In genomic region chr2:102127791-102128387, GRCm38 (mm10) we compare ENCODE assay signal across 11 mouse cellular contexts. TPM values are rescaled to one million over a fixed set of nuclear protein-coding genes. Genes with fewer than 3 reads are reported as not detected.
A peak's percentile ranks its signal among the peaks of the same experiment; 100 is the strongest.
DNase-seq lines count a peak whose midpoint lies in the region; ATAC-seq lines count a peak whose summit lies in the region.
"Had no signal": no experiment of that assay in that cellular context is flagged by ENCODE, and none has a peak within 500 bp of the region (broad histone marks: within the 10 kb centered on the region; RNA-seq: fewer than 3 reads in every experiment).

No protein-coding gene starts in this region.

- no peaks in the 10 kb centered on the region for H3K9me3 ChIP-seq in midbrain, embryonic 10.5 days (replicated peaks)
- no peaks in the 10 kb centered on the region for H3K9me3 ChIP-seq in midbrain, embryonic 15.5 days
- H3K9me3 ChIP-seq in embryonic facial prominence, embryonic 15.5 days (replicated peaks): no peaks in the 10 kb centered on the region
- H3K9me3 ChIP-seq in hindbrain, embryonic 12.5 days (replicated peaks): no peaks in the 10 kb centered on the region
- no peaks in the 10 kb centered on the region for H3K9me3 ChIP-seq in stomach, embryonic 16.5 days (replicated peaks; ENCODE audit: control insufficient read depth, low read length)

- no peak overlapping the region for H3K9ac ChIP-seq in midbrain, embryonic 15.5 days
- H3K9ac ChIP-seq in embryonic facial prominence, embryonic 15.5 days: no peak overlapping the region
- no peak overlapping the region for H3K9ac ChIP-seq in hindbrain, embryonic 12.5 days
- no peak overlapping the region for H3K9ac ChIP-seq in stomach, embryonic 16.5 days (ENCODE audit: low read length)

- no peaks in the 10 kb centered on the region for H3K27me3 ChIP-seq in midbrain, embryonic 10.5 days (ENCODE audit: low read depth, poor library complexity, severe bottlenecking)
- H3K27me3 ChIP-seq in midbrain, embryonic 15.5 days (replicated peaks): no peaks in the 10 kb centered on the region
- no peaks in the 10 kb centered on the region for H3K27me3 ChIP-seq in embryonic facial prominence, embryonic 15.5 days
- H3K27me3 ChIP-seq in hindbrain, embryonic 12.5 days: no peaks in the 10 kb centered on the region
- H3K27me3 ChIP-seq in stomach, embryonic 16.5 days (ENCODE audit: control insufficient read depth, insufficient read depth, low read length): no peaks in the 10 kb centered on the region

- no peak for ATAC-seq in midbrain, embryonic 15.5 days (replicated peaks)
- no peak for ATAC-seq in embryonic facial prominence, embryonic 15.5 days (ENCODE audit: insufficient number of reproducible peaks, low FRiP score, low TSS enrichment, low read depth)
- ATAC-seq in hindbrain, embryonic 12.5 days (ENCODE audit: low FRiP score): no peak
- peak; percentile 35 for ATAC-seq in stomach, embryonic 16.5 days (ENCODE audit: insufficient read depth, low FRiP score)

- H3K4me2 ChIP-seq in midbrain, embryonic 15.5 days: no peak overlapping the region
- no peak overlapping the region for H3K4me2 ChIP-seq in embryonic facial prominence, embryonic 15.5 days (replicated peaks)
- no peak overlapping the region for H3K4me2 ChIP-seq in hindbrain, embryonic 12.5 days (replicated peaks)
- H3K4me2 ChIP-seq in stomach, embryonic 16.5 days (ENCODE audit: low read depth, low read length): no peak overlapping the region

- no peak overlapping the region for H3K4me3 ChIP-seq in midbrain, embryonic 10.5 days
- no peak overlapping the region for H3K4me3 ChIP-seq in midbrain, embryonic 15.5 days
- H3K4me3 ChIP-seq in embryonic facial prominence, embryonic 15.5 days (replicated peaks): no peak overlapping the region
- no peak overlapping the region for H3K4me3 ChIP-seq in hindbrain, embryonic 12.5 days
- H3K4me3 ChIP-seq in stomach, embryonic 16.5 days (replicated peaks; ENCODE audit: low read length): no peak overlapping the region

- H3K4me1 ChIP-seq in midbrain, embryonic 10.5 days: peaks cover 72% of the 10 kb centered on the region
- H3K4me1 ChIP-seq in midbrain, embryonic 15.5 days: peaks cover 15% of the 10 kb centered on the region; the same call in 1 of the 2 replicates
- H3K4me1 ChIP-seq in embryonic facial prominence, embryonic 15.5 days: peaks cover 80% of the 10 kb centered on the region
- peaks cover 39% of the 10 kb centered on the region for H3K4me1 ChIP-seq in hindbrain, embryonic 12.5 days
- peaks cover 50% of the 10 kb centered on the region for H3K4me1 ChIP-seq in stomach, embryonic 16.5 days (ENCODE audit: control insufficient read depth, insufficient read depth, low read length)

- 87% methylated on average over 8 of the region's 8 CpGs for WGBS in midbrain, embryonic 10.5 days
- 66% methylated on average over 8 of the region's 8 CpGs for WGBS in midbrain, embryonic 15.5 days
- 68% methylated on average over 8 of the region's 8 CpGs for WGBS in embryonic facial prominence, embryonic 15.5 days
- WGBS in hindbrain, embryonic 12.5 days: 75% methylated on average over 8 of the region's 8 CpGs
- 63% methylated on average over 8 of the region's 8 CpGs for WGBS in stomach, embryonic 16.5 days

- no peaks in the 10 kb centered on the region for H3K36me3 ChIP-seq in midbrain, embryonic 10.5 days
- no peaks in the 10 kb centered on the region for H3K36me3 ChIP-seq in midbrain, embryonic 15.5 days (replicated peaks)
- no peaks in the 10 kb centered on the region for H3K36me3 ChIP-seq in embryonic facial prominence, embryonic 15.5 days
- no peaks in the 10 kb centered on the region for H3K36me3 ChIP-seq in hindbrain, embryonic 12.5 days
- no peaks in the 10 kb centered on the region for H3K36me3 ChIP-seq in stomach, embryonic 16.5 days (ENCODE audit: control insufficient read depth, insufficient read depth, low read length)

- DNase-seq in midbrain, embryonic 10.5 days (ENCODE audit: low spot score): no peak
- no peak for DNase-seq in yolk sac, embryonic 10.5 days (ENCODE audit: low spot score)
- no peak for DNase-seq in kidney, postnatal 4 days
- DNase-seq in thymus, postnatal 14 days: no peak
- DNase-seq: cerebellum, adult 2 months; kidney, adult 18-20 months; spleen, adult 18-20 months had no signal

- H3K27ac ChIP-seq in midbrain, embryonic 10.5 days (replicated peaks): 0 out of 2 replicates have a peak overlapping the region, but pooled peaks have one; percentile 46
- H3K27ac ChIP-seq in midbrain, embryonic 15.5 days: no peak overlapping the region
- H3K27ac ChIP-seq in embryonic facial prominence, embryonic 15.5 days (replicated peaks): peak overlapping the region; percentile 71
- peak overlapping the region; percentile 40; the same call in 1 of the 2 replicates for H3K27ac ChIP-seq in hindbrain, embryonic 12.5 days
- H3K27ac ChIP-seq in stomach, embryonic 16.5 days (ENCODE audit: low read length): peak overlapping the region; percentile 80

RNA-seq across cellular contexts. Expression of gene Ldlrad3, which starts 58.3 kb away (rescaled TPM):
- 55.8 and 64.8 TPM in 2 replicates for polyA plus RNA-seq in midbrain, embryonic 10.5 days (2016; fragmentation: Nextera tagmentation; extraction: Ambion mirVana)
- polyA plus RNA-seq in midbrain, embryonic 15.5 days (2015; fragmentation: Nextera tagmentation; extraction: Ambion mirVana): 29.6 and 31.2 TPM in 2 replicates
- polyA plus RNA-seq in embryonic facial prominence, embryonic 15.5 days (2015; fragmentation: Nextera tagmentation; extraction: Ambion mirVana): 52.3 and 59.9 TPM in 2 replicates
- 54.9 and 58.4 TPM in 2 replicates for polyA plus RNA-seq in hindbrain, embryonic 12.5 days (2016; fragmentation: Nextera tagmentation; extraction: Ambion mirVana)
- 50.0 and 53.2 TPM in 2 replicates for polyA plus RNA-seq in stomach, embryonic 16.5 days (2015; fragmentation: Nextera tagmentation; extraction: Ambion mirVana)
